Mouse (Mus musculus) c-Kit-positive CD71-positive TER-119-positive erythroid progenitor cells, embryonic 14.5 days (primary cell): ENCODE measurements at regions not wholly inside any gene's neighbourhood (a gene's known extent, or its start where the extent isn't known, plus 50 kb on each side); places are given as distances from the start of the nearest gene placed in this dataset.

Experiments used
- DNase-seq: peaks from one replicate; pipeline ENCODE4 v3.0.0-alpha.2; 2013; ENCODE audit warnings: low spot score

DNA sequence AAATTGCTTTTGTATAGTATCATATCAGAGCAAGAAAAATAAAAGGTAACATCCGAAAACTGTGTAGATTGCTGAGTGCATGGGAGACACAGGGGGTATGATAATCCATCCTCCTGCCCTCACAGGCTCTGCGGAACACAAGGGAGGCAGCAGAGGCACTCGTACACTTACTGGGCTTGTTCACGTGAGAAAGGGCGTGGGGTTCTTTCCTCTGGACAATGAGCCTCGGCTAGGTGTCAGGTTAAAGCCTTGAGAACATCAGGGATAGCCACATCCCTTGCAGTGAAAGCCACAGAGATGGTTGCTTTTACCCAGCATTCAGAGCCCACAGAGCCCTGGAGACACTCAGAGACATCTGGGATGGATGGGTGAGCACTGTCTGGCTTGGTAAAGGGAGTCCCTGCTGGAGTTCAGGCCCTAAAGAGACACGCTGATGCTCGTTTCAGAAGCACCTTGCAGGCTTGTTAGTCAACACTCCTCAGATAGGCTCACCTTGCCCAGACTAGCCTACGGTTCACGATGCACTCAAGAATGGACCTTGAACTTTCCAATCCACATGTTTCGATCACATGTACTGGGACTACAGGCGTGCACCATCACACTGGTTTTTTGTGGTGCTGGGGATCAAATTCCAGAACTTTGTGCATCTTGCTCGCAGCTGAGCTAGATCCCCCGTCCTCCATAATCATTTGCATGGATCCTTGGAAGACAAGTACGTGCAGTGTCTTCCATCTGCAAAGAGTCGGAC lies 83.5 kb upstream of the Spin1 start:
- no peak for DNase-seq

GRCm38 (mm10) chr13:51017727-51018321 lies 82.9 kb upstream of the Spin1 start:
- DNase-seq, result no peak

- DNase-seq, result no peak
Observed at GRCm38 (mm10) chr13:51018366-51018765, 82.3 kb upstream of the Spin1 start.

- no peak for DNase-seq
Observed at GRCm38 (mm10) chr13:51022401-51023250, 78.1 kb upstream of the Spin1 start.

DNA sequence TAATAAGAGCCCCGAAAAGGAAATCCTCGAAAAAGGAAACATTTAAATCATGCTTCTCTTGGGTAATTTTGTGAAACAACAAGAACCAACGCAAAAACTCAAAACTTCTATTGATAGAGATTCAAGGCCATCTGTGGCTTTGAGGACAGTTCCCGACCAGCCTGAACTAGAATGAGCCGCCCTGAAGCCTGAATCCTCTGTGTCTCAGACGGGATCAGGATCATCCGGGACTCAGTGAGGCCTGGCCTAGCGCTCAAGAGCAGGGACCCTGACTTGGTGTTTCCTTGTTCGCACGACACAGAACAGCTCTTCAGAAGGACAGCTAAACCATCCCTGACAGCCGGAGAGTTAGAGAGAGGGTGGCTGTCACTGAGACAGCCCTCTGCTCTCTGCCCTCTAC lies 77.4 kb upstream of the Spin1 start:
- DNase-seq, result no peak

DNA sequence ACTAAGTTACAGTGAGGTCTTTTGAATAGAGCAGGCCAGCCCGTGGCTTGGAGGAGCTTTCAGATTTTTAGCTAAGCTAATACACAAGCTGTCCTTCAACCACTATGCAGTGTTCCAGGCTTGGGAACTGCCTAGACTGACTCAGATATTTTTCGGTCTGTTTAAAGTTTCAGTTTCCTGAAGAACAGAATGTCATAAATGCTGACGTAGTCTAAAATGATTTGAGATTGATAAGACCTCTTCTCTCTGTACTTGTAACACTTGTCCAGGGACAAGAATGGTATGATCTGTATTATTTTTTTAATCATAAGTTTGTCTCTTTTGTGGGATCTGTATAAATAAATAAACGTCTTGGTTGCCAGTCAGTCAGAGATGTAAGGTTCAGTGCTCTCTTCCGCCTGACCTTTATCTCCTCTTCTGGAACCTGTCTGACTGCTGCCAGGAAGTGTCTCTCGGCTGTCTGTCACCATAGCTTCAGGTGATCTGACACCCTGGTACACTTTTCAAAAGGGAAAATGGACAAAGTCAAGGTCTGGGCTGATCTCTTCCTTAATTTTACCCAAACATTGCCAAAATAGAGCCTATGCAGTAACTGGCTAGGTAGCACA lies 74.3 kb upstream of the Spin1 start:
- DNase-seq, result no peak

- DNase-seq, result no peak
Observed at GRCm38 (mm10) chr13:51037850-51038450, 62.7 kb upstream of the Spin1 start.

DNA sequence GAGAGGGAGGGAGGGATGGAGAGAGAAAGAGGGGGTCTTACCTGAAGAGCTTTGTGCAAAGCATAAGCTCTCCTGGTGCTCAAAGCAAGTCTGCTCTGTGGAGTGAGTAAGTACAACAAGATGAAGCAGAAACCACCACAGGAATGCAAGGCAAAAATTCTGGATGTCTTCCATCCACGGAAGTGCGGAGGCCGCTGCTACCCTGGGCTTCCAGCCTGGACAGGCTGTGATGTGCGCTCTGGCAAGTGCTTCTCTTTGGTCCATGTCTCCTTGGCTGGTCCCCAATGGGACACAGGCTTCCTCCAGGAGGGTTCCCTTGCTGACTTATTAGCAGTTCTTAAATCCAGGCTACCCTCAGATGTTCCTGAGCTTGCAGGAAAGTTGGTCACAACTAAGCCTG lies 61.7 kb upstream of the Spin1 start:
- no peak for DNase-seq

DNA sequence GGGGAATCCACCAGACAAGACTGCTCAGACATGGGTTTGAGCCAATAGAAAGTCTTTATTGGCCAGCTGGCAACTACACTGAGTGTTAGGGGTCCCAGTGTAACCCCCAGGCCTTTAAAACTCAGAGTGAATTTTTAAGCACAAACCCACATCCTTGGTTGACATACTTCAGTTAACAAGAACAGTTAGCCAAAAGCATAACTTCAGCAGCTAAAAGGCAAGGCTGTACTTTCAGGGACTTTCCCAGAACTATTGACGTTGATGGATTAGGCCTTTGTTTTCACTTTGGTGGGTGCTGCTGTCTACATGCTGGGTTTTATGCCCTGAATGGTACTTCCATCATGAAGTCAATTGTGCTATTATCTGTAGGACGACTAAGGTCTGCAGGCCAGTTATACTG lies 59.6 kb upstream of the Spin1 start:
- no peak for DNase-seq

GRCm38 (mm10) chr13:51042881-51043402 lies 57.7 kb upstream of the Spin1 start:
- no peak for DNase-seq
